Mouse (Mus musculus) left cerebral cortex, postnatal 10 days (tissue): ENCODE results near the gene Gm20538. TPM values are rescaled to one million over a fixed set of nuclear protein-coding genes. Genes with fewer than 3 reads are reported as not detected.

Experiments used
- DNase-seq, 2 experiments: peaks; one replicate each; pipeline ENCODE4 v3.0.0; 2021 to 2022; ENCODE audit warnings: low spot score in 2 of 2, mixed read lengths in 1 of 2; ENCODE audit errors: extremely low spot score in 1 of 2
- intact Hi-C: fragments of 180-260 bp; cut with DNase I; formaldehyde crosslinking; loops from one replicate; pipeline ENCODE4 v1.15.1; 2025
- total RNA-seq, 2 experiments: library from RNA; stranded (reverse); gene quantifications; 2 replicates each; pipeline ENCODE4 v1.2.3; 2021

Gene Gm20538
- total RNA-seq, 2 experiments from 2014 or later, result not detected

DNA sequence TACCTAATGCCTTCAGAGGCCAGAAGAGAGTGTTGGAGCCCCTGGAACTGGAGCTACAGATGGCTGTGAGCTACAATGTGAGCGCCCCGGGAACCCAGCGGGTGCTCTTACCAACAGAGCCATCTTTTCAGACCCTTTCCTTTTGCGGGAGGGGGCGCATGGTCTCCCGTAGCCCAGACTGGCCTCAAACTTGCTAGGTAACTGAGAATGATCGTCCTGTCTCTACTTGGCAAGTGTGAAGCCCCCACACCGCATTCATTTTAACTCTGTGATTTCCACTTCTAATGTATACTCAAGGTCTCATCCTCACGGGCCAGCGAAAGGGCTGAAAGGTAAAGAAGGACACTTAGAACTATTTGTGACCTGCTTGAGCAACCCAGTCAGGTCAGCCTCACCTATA, 8.3 kb downstream of the Gm20538 start:
- no peak for DNase-seq
- intact Hi-C loops, result no loop called here

DNA sequence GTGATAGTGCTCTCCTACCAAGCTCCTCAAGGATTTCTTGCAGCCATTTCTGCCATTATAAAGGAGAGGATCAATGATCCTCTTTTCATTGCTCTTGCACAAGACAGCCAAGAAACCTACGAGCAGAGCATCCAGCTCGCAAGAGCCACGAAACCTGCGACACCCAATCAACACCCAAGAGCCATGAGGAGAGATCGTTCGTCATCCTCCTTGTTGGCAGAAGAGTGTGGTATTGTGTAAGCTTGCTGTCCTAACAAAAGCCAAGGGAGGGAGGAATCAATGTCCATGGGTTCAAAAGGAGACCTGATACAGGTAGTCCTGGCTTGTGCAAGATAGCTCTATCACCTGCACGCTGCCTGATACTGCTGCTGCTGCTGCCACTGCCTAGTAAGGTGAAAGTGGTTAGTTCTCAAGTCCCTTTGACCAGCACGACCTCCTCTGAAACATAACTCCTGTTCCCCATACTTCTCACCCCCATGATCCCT, 9.9 kb downstream of the Gm20538 start:
- intact Hi-C loops, result no loop called here

DNA sequence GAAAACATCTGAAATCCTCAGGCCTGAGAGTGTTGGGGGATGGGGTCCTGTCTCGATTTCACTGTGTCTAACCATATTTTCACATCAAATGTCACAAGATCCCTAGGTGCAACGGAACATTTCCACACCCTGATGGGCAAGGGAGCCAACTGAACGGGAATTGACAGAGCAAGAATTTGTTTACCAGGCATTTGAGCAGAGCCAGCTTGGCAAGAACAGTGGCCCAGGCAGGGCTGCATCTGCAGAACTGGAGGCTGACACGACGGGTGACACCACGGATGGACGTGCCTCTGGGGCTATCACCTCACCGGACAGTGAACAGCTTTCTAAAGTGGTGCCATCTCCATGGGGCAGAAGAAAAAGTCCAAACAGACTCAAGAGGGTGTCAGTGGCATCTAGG, 15.2 kb downstream of the Gm20538 start:
- no peak for DNase-seq
- intact Hi-C loops, result loop anchor here (10.0 kb wide), 2 partner anchors 63 to 353 kb away; no protein-coding TSS in a partner anchor

More for the DNA sequence above, 9.9 kb downstream of the Gm20538 start:
- no peak for DNase-seq

GRCm38 (mm10) chr19:44535376-44535775, 17.3 kb downstream of the Gm20538 start:
- no peak for DNase-seq
- intact Hi-C loops, result loop anchor here (10.0 kb wide), 2 partner anchors 61 to 351 kb away; no protein-coding TSS in a partner anchor

DNA sequence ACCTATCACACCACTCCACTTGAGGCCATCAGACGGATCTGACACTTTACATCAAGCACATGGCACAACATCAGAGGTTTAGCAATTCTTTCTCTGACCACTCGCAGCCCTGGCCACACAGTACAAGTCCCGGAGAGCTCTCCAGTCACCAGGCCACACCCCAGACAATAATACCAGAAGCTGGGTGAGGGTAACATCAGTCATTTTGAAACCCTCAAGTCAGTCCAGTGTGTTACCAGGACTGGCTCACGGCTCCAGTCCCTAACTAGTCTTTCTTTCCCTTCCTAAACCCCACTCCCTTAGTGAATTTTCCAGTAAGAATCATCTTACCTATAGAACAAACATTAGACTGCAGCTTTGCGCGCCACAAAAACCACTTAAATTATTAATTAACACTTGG, 22.6 kb downstream of the Gm20538 start:
- no peak for DNase-seq
- intact Hi-C loops, result loop anchor here (10.0 kb wide), 2 partner anchors 55 to 345 kb away; no protein-coding TSS in a partner anchor

- intact Hi-C loops, result no loop called here
- no peak for DNase-seq
Observed at GRCm38 (mm10) chr19:44525551-44526205, 27.0 kb downstream of the Gm20538 start.

DNA sequence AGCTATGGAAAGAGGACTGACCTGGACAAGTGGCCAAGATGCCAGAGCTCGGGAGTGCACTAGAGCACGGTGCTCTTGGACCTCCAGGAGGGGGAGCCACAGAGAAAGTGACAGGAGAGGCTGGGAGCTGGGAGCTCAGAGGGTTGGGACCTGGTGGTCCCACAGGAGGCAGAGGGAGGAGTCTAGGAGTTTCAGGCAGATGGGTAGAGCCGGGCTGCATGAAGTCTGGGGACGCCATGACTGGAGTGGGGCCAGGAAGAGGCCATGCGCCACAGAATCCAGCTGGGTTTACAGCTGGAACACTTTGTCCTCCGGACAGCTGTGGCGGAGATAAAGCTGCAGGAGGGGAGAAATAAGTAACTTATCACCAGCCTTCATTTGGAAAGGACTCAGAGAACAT, 33.5 kb downstream of the Gm20538 start:
- intact Hi-C loops, result no loop called here
- DNase-seq, result peak in 1 of 2 experiments; percentile 45

- DNase-seq, result no peak
- intact Hi-C loops, result no loop called here
Observed at GRCm38 (mm10) chr19:44517996-44518768, 34.4 kb downstream of the Gm20538 start.

DNA sequence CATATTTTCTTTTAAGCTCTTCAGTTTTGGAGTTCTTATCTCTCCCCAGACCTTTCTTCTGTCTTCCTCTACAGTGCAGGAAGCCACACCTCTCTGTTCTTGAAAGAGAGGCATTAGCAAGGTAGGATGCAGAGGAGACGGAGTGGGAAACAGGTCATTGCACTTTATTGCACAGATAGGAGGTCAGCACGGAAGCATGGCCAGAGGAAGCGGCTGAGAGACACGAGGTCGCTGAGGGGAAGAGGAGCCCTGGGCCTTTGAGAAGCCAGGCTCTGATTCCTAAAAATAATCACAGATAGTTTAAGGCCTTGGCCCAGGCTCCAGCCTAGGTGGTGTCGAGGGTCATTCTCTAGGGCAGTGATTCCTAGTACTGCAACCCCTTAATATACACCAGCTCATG, 36.9 kb downstream of the Gm20538 start:
- intact Hi-C loops, result no loop called here
- no peak for DNase-seq

DNA sequence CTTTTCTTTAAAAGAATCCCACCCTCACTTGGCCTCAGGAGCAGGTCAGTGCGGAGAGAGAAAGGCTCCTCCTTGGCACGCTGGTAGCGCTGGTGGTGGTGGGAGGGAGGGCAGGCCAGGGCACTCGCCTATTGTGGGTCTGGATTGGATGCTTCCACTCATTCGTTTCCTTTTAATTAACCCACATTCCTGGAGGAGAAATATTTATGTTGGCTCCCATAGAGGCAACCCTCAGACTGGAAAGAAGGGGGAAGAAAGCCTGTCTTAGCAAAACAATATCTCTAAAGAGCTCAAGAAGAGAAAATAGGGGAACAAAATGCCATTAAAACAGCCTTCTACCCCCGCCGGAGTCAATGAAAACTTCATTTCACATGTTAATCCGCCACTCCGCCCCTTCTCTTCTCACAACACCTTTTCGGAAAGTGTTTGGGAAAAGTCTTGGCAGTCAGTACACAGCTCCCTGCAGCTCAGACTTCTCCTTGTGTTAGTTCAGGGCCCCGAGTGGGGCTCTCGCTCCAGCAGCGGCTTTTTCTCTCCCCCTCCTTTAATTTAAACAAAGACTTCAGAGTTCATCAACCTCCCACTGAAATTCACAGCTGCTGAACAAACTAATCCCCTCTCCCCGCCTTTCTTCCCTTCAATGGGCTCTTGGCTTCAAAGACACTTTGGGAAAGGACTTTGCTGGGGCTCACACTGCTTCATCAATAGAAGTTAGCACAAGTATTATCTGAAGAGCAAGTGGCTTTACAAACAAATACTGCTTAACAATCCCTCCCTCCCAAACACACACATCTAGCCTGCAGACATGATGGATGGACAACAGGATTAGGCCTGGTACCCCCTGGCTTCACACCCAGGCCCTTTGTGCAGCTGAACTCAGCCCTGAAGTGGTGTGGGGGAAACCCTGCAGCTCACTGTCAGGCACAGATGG, 37.8 kb downstream of the Gm20538 start:
- no peak for DNase-seq

DNA sequence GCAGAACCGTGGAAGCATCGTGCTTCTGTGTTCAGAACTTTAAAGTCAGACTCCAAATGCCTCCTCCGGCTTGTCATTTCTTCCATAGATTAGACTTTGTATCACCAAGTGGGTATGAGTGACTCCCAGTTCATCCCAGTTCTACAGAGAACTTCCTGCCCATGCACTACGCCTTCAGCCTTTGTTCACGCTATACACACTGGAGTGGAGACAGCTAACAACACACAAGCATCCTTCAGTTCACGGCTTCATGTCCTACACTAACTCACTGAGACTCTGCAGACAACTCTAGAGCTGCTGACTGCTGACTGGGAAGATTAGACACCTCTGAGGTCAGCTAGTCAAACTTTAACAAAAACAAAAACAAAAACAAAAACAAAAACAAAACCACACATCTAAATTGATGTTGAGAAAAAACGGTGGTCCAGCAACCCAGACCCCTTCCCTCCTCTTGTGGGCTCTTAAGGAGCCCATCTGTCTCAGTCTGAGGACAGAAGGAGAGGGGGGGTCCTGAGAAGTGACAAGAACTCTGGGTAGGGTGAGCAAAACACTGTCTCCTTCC, 38.6 kb downstream of the Gm20538 start:
- no peak for DNase-seq
- intact Hi-C loops, result no loop called here

More for the DNA sequence above, 37.8 kb downstream of the Gm20538 start:
- intact Hi-C loops, result no loop called here

DNA sequence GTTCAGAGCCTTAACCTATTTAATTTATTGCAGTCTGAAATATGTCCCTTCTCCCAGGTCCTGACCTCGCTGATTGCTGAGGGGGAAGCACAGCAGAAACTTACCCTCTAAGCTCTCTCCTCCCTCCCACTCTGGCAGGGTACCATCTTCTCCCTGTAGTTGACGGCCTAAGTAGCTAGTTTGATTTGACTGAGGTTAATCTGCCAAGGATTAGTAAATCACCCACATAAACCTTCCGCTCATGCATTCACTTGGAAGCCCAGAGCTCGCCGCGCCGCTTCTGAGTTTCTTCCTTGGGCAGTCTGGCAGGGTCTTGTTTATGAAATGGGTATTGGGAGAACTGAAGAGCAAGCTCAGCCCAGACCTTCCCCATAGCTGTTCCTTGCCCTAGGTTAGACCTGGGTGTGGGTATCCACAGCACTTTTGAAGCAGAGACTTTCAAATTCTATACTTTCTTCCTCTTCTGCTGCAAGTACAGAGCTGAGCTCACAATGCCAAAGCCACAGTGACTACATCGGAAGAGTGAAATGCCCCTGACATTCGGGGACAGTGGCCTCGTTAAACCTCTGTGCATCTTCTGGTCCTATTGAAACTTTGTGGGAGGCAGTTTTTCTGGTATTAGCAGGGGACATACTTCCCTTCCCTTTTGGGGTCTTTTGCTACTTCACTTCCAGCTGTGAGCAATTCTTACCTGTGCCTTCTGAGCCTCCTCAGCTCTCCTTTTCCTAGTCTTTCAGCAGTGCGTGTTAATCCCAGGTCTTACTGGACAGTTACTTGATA, 39.4 kb downstream of the Gm20538 start:
- intact Hi-C loops, result no loop called here
- DNase-seq, result no peak

DNA sequence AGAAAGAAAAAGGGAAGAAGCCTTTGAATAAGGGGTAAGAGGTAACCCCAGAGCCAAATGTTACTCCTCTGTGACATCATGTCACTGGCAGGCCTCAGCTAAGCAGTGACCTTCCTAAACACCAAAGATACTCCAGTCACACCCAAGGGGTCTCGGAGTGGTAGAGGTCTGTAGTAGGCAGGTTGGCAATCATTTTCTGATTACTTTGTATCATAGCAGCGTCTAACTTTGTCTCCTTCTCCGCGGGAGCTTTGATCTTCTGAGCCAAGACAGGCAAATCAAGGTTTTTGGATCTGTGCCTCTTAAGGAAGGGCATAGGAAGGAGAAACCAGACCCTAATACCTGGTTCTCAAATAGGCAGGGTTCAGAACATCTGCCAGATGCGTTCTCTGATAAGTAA, 40.0 kb downstream of the Gm20538 start:
- no peak for DNase-seq
- intact Hi-C loops, result no loop called here

DNA sequence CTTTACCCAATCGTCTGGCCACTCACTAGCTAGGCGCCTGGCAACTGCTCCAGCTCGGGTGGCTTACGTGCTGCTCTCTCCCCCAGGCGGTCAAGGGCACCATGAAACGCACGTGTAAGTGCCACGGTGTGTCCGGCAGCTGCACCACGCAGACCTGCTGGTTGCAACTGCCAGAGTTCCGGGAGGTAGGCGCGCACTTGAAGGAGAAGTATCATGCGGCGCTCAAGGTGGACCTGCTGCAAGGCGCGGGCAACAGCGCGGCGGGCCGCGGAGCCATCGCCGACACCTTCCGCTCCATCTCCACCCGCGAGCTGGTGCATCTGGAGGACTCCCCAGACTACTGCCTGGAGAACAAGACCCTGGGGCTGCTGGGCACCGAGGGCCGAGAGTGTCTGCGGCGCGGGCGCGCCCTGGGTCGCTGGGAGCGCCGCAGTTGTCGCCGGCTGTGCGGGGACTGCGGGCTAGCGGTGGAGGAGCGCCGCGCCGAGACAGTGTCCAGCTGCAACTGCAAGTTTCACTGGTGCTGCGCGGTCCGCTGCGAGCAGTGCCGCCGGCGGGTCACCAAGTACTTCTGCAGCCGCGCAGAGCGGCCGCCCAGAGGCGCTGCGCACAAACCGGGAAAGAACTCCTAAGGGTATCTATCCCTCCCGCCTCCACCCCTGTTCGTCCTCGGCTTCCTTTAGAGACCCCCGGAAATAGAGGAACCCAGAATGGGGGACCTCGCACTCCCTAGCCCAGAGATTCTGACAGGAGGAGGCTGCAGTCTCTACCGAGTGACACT, 41.0 kb downstream of the Gm20538 start:
- intact Hi-C loops, result no loop called here
- DNase-seq, result no peak

- intact Hi-C loops, result no loop called here
Observed at GRCm38 (mm10) chr19:44510534-44511175, 42.0 kb downstream of the Gm20538 start.

DNA sequence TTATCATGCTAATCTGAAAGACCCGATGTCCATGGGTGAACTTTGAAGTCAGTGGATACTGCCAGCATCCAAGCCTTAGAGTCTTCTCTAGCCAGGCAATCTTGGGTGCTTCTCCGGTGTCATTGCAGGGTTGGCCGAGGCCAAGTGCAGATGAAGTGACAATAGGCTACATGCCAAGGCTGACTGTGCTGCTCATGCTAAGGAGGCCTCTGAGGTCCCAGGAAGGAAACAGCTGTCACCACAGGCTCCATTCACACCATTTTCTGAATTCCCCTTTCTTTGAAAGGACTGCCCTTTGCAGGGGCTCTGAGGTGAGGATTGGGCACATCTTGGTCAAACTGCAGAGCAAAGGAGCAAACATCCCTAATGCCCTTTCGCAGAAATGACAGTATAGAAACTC, 49.9 kb downstream of the Gm20538 start:
- no peak for DNase-seq
- intact Hi-C loops, result no loop called here

More at GRCm38 (mm10) chr19:44510534-44511175, 42.0 kb downstream of the Gm20538 start:
- DNase-seq, result no peak

DNA sequence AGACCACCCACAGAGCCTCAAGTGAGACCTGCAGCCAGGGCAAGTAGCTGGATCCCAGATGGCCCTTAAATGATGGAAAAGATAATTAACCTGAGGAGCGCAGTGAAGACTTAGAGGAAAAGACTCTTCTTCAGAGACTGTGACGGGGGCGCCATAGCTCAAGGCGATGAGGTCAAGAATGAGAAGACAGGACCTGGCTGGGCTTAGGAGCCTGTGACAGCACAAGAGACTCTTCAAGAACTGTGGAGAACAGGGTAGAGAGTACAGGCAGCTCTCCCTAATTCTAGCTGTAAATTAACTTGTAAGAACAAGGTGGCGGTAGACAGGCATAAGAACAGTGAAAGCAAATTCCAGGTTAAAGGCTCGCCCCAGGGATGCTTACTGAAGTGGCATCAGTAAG, 50.7 kb downstream of the Gm20538 start:
- DNase-seq, result no peak
- intact Hi-C loops, result no loop called here
